Mouse (Mus musculus) frontal cortex, postnatal 36 days (tissue): ENCODE data around the gene Uimc1.
A peak's percentile ranks its signal among the peaks of the same experiment; 100 is the strongest.

ENCODE experiments used
- DNase-seq, 2 experiments: peaks; one replicate each; pipeline ENCODE4 v3.0.0; 2022; ENCODE audit warnings: low spot score in 2 of 2

Gene Uimc1

GRCm38 (mm10) chr13:55047706-55048105 is 52.4 kb downstream of the Uimc1 start:
- no peak for DNase-seq

- DNase-seq: no peak
Measured at GRCm38 (mm10) chr13:55040016-55040415, 60.1 kb downstream of the Uimc1 start.

DNA sequence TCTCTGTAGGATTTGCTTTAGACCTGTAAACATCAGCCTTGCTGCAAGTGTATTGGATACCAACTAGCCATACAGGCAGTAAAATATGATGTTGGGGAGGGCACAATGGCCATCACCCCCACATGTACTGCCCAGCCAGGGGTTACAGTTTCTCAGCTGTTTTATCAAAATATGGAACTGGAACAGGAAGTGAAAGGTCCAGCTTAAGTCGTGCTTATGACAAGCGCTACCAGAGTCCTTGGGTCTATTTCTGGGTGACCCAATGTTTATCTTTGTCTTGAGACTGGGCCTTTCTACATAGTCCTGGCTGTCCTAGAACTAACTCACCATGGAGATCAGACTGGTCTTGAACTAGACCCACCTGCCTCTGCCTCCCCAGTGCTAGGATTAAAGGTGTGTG is 75.9 kb downstream of the Uimc1 start:
- no peak for DNase-seq

GRCm38 (mm10) chr13:55022715-55023114 is 77.4 kb downstream of the Uimc1 start:
- no peak for DNase-seq

- no peak for DNase-seq
Measured at GRCm38 (mm10) chr13:55022256-55022655, 77.8 kb downstream of the Uimc1 start.

DNA sequence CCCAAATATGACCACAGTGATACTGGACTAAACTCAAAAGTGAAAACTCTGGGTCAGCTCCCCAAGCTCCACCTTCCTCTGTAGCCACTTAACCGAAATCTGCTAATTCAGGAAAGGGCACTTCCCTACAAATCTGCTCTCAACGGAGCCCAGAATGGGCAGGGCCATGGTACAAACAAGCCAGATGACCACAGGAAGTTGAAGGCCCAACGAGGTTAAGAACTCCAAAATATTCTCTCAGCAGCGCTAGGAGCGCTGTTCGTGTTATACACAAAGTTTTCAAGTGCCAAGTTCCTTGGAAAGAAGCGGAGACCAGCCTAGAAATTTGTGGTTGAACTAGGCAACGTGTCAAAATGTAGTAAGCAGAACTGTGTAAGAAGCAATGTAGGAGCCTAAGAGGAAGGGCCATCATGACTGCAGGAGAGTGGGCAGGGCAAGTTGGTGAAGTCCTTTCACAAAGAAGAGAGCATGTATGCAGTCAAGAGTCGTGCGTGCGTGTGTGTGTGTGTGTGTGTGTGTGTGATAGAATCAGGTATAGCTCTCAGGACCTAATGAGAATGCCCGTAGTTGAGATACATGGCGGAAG is 78.8 kb downstream of the Uimc1 start, which contains the start of gene Hk3:
Gene Hk3 (minus strand): TSS at position 192 of the 586 bp plus-strand sequence.
- DNase-seq: no peak

DNA sequence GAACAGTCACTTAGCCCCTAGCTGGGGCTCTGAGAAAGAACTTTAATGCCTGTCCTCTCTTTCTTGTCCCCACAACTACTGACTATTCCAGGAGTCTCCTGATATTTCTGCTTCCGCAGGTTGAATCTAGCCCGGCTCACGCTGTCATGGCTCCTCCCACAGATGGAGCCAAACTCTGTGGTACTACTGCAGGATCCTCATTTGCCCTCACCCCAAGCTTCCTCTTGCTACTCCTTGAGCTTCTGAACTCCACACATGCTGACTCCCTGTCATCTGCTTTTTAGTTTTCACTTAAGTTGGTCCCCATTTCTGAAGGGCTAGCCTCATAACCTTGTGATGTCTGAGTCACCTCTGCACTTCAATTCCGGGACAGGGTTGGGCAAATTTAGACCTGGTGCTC is 80.0 kb downstream of the Uimc1 start:
- DNase-seq: no peak

DNA sequence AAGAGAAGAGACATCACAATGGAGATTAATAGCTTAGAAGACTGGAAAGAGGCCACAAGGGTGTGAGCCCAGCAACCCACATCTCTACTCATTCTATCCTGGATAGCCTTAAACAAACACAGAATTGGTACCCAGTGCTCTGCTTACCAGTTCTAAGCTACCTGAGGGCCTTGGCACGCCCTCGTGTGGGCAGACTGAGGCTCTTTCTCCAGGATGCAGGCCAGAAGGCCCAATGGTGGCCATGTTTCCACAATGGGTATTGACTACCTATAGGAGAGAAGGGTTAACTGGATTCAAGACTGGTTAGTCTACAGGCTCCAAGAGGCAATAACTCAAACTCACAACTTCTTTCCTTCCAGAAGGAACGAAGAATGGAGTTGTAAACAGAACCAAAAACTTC is 80.9 kb downstream of the Uimc1 start:
- DNase-seq: no peak

- DNase-seq: no peak
Measured at GRCm38 (mm10) chr13:55018700-55019099, 81.4 kb downstream of the Uimc1 start.

DNA sequence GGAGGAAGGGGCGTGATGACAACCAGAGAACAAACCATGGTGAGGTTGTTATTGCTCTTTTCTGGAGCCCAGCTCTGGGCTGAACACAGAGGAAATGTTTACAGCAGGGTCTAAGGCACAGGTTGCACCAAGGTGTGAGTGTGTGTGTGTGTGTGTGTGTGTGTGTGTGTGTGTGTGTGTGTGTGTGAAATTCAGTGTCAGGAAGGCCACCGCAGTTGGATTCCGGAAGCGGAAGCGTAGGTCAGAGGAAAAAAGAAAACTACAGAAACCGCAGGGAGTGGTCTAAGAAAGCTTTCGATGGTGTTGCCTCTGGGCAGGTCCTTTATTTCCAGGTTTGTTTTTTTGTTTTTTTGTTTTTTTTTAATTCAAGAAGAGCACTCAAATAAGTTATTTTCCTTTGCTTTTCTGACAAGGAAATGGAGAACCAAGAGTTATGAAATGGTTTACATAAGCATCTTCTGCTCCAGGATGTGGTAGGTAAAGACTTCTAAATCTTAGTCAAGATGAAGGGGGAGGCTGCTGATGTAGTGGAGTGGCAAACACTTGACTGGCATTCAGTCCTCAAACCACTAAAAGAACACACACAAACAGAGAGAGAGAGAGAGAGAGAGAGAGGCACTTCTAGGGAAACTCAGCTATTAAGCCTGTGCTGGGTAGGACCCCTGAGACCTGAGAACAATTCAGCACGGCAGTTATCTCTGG is 82.1 kb downstream of the Uimc1 start:
- no peak for DNase-seq

- no peak for DNase-seq
Measured at GRCm38 (mm10) chr13:55017154-55017897, 82.8 kb downstream of the Uimc1 start.

GRCm38 (mm10) chr13:55014451-55014850 is 85.6 kb downstream of the Uimc1 start:
- no peak for DNase-seq

DNA sequence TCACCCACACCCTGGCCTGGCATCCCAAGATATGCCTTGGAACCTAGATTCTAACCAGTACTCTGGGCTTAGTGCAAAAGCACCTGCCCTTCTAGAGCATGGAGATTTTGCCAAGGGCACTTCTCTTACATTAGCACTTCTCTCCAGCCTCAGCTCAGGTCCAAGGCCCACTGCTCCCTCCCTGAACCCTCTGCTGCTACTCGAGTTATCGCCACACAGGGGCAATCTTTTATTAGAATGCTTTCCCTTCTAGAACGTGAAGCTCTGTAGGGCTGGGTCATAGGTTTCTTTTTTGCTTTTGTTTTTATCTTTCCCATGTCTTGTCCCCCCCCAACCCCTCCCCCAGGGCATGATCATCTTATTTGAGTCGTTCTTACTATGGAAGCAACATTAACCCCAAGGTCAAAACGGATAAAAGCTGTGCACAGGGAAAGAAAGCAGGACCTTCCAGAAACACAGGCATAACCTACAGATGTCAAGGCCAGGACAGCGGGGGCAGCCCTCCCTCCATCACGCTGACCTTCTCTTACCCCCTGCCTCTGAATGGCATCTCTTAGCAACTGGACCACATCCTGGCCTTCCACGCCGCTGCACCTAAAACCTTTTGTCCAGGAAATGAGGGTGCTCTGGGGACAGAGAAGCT is 86.3 kb downstream of the Uimc1 start:
- DNase-seq: no peak

DNA sequence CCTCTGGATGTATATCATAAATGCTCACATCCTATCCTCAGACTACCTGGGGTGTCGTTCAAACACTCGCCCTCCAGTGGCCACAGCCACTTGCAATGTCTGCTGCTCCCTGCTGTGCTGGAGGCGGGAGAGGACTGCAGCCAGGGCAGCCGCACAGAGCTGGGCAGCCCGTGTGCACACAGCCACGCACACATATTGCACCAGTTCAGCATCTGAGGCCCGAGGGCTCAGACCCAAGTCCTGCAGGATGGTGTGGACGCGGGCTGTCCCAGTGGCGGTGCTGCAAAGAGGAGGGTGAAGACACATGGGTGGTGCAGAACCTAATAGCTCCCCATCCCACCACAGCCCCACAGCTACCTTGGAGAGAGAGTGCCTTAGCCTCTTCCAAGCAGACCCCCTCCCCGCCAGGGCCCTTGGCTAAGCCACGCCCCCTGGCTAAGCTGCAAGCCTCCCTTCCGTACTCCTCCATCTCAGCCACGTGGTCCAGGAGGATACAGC is 88.1 kb downstream of the Uimc1 start:
- no peak for DNase-seq

- DNase-seq: no peak
Measured at GRCm38 (mm10) chr13:55011103-55011502, 89.0 kb downstream of the Uimc1 start.

DNA sequence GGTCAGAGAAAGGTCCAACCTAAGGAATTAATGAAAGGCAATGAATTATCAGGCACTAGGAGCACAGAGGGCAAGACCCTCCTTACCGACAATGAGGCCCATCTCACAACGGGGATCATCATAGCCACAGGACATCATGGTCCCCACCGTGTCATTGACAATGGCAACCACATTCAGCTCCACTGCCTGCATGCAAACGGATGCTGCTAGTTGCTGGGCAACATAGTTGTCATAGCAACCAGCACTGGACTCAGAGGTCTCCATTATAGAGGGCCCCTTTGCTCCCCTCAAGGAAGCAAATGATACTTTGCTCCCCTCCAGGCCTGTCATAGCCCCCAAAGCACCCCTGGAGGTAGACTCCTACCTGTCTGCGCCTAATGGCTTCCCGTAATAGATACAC is 91.5 kb downstream of the Uimc1 start:
- DNase-seq: no peak

DNA sequence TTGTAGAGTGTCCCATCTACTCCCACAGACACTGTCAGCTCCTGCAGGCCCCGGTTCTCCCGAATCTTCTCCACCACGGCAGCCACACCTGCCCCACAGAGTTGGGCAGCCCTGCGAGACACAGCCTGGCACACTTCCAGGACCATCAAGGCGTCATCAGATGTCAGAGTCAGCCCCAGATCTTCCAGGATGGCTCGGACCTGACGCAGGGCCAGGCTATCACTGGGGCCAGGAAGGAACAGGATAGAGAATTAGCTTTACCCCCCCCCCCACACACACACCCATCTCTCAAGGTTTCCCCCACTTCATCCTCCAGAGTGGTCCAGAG is 93.7 kb downstream of the Uimc1 start:
- no peak for DNase-seq

- peak; percentile 33 to 46 for DNase-seq
Measured at GRCm38 (mm10) chr13:55005691-55006414, 94.2 kb downstream of the Uimc1 start.

DNA sequence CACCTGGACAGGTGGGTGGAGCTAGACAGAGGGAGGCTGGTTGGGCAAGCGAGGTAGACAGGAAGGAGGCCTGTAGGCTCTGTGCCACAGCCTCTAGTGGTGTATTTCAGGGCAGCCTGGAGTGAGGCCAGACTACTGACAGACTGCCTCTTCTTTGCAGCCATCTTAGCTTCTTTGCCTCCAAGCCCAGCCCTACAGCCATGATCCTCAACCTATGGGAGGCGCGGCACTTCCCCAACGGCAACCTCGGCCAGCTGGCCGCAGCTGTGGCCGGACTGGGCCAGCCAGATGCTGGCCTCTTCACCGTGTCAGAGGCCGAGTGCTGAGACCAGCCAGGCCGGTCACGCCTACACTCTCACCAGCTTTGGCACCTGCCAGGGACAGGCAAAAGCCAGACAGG is 95.5 kb downstream of the Uimc1 start:
- peak in 1 of 2 experiments; percentile 35 for DNase-seq

- peak in 1 of 2 experiments; percentile 45 for DNase-seq
Measured at GRCm38 (mm10) chr13:55002090-55002489, 98.0 kb downstream of the Uimc1 start.

DNA sequence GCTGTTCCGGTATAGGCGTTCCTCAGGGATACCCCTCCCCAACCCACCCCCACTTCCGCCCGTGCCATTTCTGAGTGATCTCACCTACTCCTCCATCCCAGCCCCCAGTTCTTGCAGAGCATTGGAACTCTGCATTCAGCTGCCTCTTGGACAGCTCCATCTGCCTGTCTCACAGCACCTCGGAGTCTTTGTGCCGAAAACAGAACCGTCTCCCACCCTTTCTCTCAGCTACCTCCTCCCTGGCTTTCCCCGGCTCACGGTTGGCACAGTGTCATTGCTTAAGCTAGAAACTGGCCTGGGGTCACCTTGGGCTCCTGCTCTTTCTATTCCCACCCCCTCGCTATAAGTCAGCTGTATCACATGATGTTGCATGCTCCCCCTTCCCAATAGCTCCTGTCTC is 99.7 kb downstream of the Uimc1 start:
- peak; percentile 74 to 79 for DNase-seq

- no peak for DNase-seq
Measured at GRCm38 (mm10) chr13:54997568-54997967, 102.5 kb downstream of the Uimc1 start.
